Mouse (Mus musculus) mature B cell (primary cell): ENCODE measurements at regions not wholly inside any gene's neighbourhood (a gene's known extent, or its start where the extent isn't known, plus 50 kb on each side); places are given as distances from the start of the nearest gene placed in this dataset.

Source experiments
- in situ Hi-C: fragments of 300-500 bp; cut with MboI; formaldehyde crosslinking; loops from 2 replicates; pipeline ENCODE4 v1.14.3; 2019

DNA sequence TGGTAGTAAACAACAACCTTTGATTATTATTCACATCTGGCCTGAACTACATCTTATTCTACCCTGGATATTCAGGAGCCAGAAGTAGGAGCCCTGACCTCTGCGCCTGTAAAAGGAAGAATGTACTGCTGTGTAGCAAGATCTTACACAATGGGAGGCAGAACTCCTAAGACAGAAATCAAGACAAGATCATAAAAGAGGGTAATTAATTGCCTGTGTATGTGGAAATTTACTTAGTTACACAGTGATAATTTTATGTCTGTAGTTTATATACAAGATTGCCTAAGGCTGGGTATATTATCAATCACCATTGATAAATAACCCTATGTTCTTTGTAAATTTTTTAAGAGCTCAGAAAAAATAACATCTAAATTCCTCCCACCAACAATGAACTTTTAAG lies 2167.8 kb downstream of the 9330182O14Rik start:
- in situ Hi-C loops: no loop called here

DNA sequence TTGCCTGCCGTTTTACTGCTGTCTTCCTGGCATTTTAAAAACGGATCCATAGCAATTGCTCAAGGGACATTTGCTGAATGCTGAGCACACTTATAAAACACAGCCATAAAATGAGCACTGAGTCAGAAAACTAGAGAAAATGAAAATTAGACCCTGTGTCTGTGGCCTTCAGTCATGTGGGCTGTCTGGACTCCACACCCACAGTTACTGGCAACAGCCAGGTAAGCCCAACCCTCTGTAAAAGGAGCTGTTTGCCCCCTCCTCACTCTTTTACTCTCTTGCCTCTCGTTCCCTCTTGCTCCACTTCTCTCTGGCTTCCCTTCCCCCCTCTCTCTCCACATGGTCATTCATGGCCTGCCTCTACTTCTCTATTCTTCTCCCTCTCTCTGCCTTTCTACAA lies 2169.9 kb downstream of the 9330182O14Rik start:
- in situ Hi-C loops: no loop called here

GRCm38 (mm10) chr15:42309586-42309985 lies 2175.4 kb downstream of the 9330182O14Rik start:
- in situ Hi-C loops: no loop called here

DNA sequence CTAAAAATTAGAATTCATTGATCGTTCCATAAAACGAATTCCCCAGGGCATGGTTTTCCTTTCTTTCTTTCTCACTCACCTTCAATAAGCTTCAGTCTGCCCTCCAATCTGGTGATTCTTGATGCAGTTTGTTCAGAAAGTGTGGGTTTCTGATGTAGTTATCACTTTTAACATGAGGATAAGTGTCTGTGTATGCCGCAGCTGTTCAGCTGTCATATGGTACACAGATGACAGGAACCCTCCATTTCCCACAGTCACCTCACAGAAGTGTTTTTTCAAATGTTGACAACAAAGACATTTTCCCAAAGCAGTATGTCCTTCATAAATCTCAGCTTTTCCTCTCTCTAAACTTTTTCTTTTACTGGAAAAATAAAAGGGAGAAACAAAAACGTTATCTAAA lies 2177.0 kb downstream of the 9330182O14Rik start:
- in situ Hi-C loops: no loop called here

DNA sequence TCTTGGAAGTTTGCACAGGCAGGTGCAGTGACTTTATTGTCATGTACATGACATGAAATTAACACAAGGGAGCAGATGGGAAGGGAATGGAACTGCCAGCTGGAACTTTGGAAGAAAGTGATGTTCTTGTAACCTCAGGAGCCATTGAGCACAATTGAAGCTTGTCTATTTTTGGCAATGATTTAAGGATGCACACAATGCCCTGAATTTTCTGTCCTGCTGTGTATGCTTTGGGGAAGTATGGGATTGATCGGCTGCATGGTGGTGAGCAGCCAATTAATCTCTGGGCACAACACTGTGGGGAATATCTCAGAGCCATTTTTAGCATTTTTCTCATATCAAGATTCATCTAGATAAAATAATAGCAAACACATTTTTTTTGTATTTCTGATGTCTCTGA lies 2186.2 kb downstream of the 9330182O14Rik start:
- in situ Hi-C loops: no loop called here

- in situ Hi-C loops: no loop called here
Measured at GRCm38 (mm10) chr15:42322940-42323339, 2188.8 kb downstream of the 9330182O14Rik start.

DNA sequence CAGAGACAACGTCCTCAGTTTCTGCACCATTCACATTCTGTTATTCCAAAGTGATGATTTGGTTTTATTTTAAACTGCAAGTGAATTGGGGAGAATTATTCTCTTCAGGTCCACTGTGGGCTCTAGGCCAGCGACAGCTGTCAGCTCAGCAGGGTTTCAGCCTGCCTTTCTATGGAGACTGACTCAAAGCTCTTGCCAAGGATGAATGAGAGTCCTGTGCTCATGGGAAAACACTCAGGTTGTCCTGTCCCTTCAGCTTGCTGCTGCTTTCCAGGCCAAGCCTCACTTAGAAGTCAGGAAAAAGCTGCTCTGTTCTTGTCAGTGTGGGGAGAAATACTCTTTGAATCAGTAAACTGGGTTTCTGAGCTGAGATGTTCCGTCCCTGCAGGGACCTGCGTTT lies 2191.1 kb downstream of the 9330182O14Rik start:
- in situ Hi-C loops: no loop called here

DNA sequence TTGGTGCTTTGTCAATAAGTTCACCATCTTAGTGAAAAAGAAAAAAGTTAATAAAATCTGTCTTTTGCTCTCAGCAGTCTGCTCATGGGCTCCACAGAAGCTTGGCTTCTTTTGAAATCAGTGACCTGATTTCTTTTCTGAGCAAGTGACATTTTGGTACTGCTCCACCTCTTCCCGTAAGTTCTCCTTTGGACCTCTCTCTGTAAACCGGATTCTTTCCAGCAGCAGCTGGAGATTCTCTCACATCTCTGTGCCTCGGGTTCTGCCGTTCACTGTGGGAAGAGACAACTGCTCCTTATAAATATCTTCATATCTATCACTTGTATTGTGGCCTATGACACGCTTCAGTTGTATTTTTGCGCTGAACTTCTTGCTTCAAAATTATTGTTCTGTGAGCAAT lies 2194.4 kb downstream of the 9330182O14Rik start:
- in situ Hi-C loops: no loop called here

- in situ Hi-C loops: no loop called here
Measured at GRCm38 (mm10) chr15:42329742-42330141, 2195.6 kb downstream of the 9330182O14Rik start.

- in situ Hi-C loops: no loop called here
Measured at GRCm38 (mm10) chr15:42333642-42334041, 2199.5 kb downstream of the 9330182O14Rik start.

GRCm38 (mm10) chr15:42346131-42346530 lies 2212.0 kb downstream of the 9330182O14Rik start:
- in situ Hi-C loops: no loop called here

- in situ Hi-C loops: no loop called here
Measured at GRCm38 (mm10) chr15:42361871-42362270, 2227.7 kb downstream of the 9330182O14Rik start.

DNA sequence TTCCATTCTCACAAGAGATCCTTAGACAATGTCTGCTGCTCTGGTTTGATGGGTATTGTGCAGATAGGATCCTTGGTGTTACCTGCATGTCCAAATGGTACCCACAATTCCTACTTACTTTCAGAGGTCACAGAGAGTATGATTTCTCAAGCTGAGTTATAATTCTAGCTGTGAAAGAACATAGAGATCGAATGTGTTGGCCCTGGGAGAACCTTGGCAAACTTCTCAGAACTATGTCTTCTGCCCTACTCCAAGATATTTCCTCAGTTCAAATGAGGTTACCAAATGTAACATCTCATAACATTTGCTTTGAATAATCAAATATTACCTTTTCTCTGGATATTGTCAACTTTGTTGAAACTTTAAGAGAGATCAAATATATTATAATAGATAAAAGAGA lies 2230.8 kb downstream of the 9330182O14Rik start:
- in situ Hi-C loops: no loop called here

DNA sequence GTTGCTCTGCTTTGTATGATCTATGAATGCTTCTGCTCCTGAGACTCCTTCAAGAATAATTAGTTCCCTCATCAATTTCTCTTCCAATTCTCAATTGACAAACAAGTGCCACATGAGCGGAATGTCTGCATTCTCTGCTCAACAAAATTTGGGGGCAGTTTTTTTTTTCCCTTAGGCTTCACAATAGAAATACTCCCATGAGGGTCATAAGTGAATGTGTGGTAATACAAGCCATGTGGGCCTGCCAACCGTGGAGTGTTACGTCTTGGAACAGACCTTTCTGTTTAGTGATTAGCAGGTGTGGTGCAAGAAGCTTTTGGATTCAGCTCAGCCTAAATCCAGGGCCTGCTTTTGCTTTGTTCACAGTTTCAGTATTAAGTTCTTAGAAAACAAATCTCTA lies 2232.6 kb downstream of the 9330182O14Rik start:
- in situ Hi-C loops: no loop called here

- in situ Hi-C loops: no loop called here
Measured at GRCm38 (mm10) chr15:42369603-42370002, 2235.4 kb downstream of the 9330182O14Rik start.

DNA sequence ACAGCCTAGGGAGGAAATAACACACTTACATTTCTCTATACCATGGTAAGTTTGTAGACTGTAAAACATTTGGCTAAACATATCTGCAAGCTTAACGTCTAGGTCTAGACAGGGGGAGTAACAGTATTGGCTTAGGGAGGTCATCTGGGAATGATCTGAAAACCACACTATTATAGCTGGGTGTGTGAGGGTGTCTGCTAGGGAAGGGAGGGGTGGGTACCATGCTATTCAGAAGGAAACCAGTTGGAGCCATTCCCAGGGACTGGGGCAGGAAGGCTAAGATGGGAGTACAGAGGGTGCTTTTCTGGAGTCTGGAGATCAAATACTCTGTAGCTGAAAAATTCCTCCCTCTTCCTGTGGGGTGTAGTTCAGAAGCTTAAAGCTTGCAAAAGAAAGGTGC lies 2235.9 kb downstream of the 9330182O14Rik start:
- in situ Hi-C loops: no loop called here

DNA sequence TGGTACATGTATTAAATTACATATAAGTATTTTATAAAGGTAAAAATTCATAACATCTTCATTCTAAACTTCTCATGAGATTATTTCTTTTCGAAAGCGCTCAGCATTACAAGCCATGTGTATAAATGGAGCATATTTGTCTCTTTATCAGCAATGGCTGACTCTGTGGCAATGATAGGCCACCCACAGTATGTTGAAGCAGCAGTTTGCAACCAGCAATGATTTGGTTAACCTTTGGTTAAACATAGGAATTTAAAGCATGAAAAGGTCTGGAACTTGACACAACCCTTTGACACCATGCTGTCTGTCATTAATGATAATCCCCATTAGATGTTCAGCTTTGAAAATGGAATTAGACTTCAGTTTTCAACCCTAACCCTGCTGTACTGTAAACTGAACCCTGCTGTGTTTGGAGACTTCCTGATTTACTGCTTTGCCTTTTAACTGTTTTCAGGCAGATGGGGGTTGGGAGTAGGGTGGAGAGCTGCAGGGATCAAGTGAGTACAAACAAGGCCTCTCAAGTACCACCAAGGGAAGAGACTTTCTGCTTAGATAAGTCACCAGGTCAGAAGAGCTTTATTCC lies 2238.6 kb downstream of the 9330182O14Rik start:
- in situ Hi-C loops: no loop called here
